Mouse (Mus musculus): ENCODE data around the gene Dpep3.
A peak's percentile ranks its signal among the peaks of the same experiment; 100 is the strongest.
"Not testable (repeated sequence)": the region's sequence is repeated elsewhere in the genome, so short reads cannot be mapped to it uniquely, and the experiment has no call there.

The Dpep3 gene

GRCm38 (mm10) chr8:105979325-105979724, at the start of gene Dpep3:
Dpep3 (minus strand) TSS chr8:105979429.
- DNase-seq (ENCODE audit: low spot score) = no peak

GRCm38 (mm10) chr8:106022483-106022882, 43.3 kb upstream of the Dpep3 start:
- DNase-seq (ENCODE audit: low spot score) = peak; percentile 74

GRCm38 (mm10) chr8:106018039-106018438, 38.8 kb upstream of the Dpep3 start:
- no peak for DNase-seq (ENCODE audit: low spot score)

- DNase-seq (ENCODE audit: low spot score) = no peak
Observed at GRCm38 (mm10) chr8:106017130-106017529, 37.9 kb upstream of the Dpep3 start.

- no peak for DNase-seq (ENCODE audit: low spot score)
Observed at GRCm38 (mm10) chr8:106016284-106016683, 37.1 kb upstream of the Dpep3 start.

- not testable (repeated sequence) for DNase-seq (ENCODE audit: low spot score)
Observed at GRCm38 (mm10) chr8:106012203-106012602, 33.0 kb upstream of the Dpep3 start.

- no peak for DNase-seq (ENCODE audit: low spot score)
Observed at GRCm38 (mm10) chr8:106011643-106011986, 32.4 kb upstream of the Dpep3 start, which contains the start of gene Ddx28. Ddx28 (minus strand) TSS chr8:106011882.

- DNase-seq (ENCODE audit: low spot score) = peak; percentile 92
Observed at GRCm38 (mm10) chr8:106010748-106011642, 31.8 kb upstream of the Dpep3 start.

- not testable (repeated sequence) for DNase-seq (ENCODE audit: low spot score)
Observed at GRCm38 (mm10) chr8:106007891-106008290, 28.7 kb upstream of the Dpep3 start.

GRCm38 (mm10) chr8:106007135-106007534, 27.9 kb upstream of the Dpep3 start:
- no peak for DNase-seq (ENCODE audit: low spot score)

- DNase-seq (ENCODE audit: low spot score) = no peak
Observed at GRCm38 (mm10) chr8:106006413-106006812, 27.2 kb upstream of the Dpep3 start.

GRCm38 (mm10) chr8:106005875-106006274, 26.6 kb upstream of the Dpep3 start, which contains the start of gene Dpep2nb:
Dpep2nb (minus strand) TSS chr8:106005975.
- no peak for DNase-seq (ENCODE audit: low spot score)

GRCm38 (mm10) chr8:106004538-106005207, 25.4 kb upstream of the Dpep3 start:
- DNase-seq (ENCODE audit: low spot score) = no peak

- no peak for DNase-seq (ENCODE audit: low spot score)
Observed at GRCm38 (mm10) chr8:106001908-106002307, 22.7 kb upstream of the Dpep3 start.

GRCm38 (mm10) chr8:105998971-105999370, 19.7 kb upstream of the Dpep3 start:
- no peak for DNase-seq (ENCODE audit: low spot score)

- DNase-seq (ENCODE audit: low spot score) = no peak
Observed at GRCm38 (mm10) chr8:105996359-105996758, 17.1 kb upstream of the Dpep3 start.

GRCm38 (mm10) chr8:105993226-105993625, 14.0 kb upstream of the Dpep3 start:
- DNase-seq (ENCODE audit: low spot score) = no peak

- no peak for DNase-seq (ENCODE audit: low spot score)
Observed at GRCm38 (mm10) chr8:105992499-105992898, 13.3 kb upstream of the Dpep3 start.

- DNase-seq (ENCODE audit: low spot score) = no peak
Observed at GRCm38 (mm10) chr8:105991546-105991945, 12.3 kb upstream of the Dpep3 start.

- peak; percentile 87 for DNase-seq (ENCODE audit: low spot score)
Observed at GRCm38 (mm10) chr8:105990856-105991387, 11.7 kb upstream of the Dpep3 start, which contains the start of gene Dus2. Dus2 (plus strand) TSS chr8:105991337.

- DNase-seq (ENCODE audit: low spot score) = no peak
Observed at GRCm38 (mm10) chr8:105988546-105988945, 9.3 kb upstream of the Dpep3 start.

- not testable (repeated sequence) for DNase-seq (ENCODE audit: low spot score)
Observed at GRCm38 (mm10) chr8:105983406-105983805, 4.2 kb upstream of the Dpep3 start.

GRCm38 (mm10) chr8:105981146-105981545, 1.9 kb upstream of the Dpep3 start:
- DNase-seq (ENCODE audit: low spot score) = no peak

Data from urinary bladder, postnatal 14 days (tissue).